Mouse (Mus musculus) brown adipose tissue, adult 24 weeks (tissue): Measurements from ENCODE around the gene Senp5. TPM values are rescaled to one million over a fixed set of nuclear protein-coding genes. Genes with fewer than 3 reads are reported as not detected.

Experiments
- H3K27ac ChIP-seq: fragments of 200-500 bp; replicated peaks from 2 replicates; pipeline ENCODE4 v1.5.1; 2012; ENCODE audit warnings: low read depth, mild to moderate bottlenecking, low read length
- H3K4me1 ChIP-seq: fragments of 200-500 bp; 2 replicates; pipeline ENCODE4 v1.6.1; 2012; ENCODE audit warnings: low read length, mixed read lengths; ENCODE audit not compliant: control insufficient read depth, insufficient read depth, insufficient read length
- H3K4me3 ChIP-seq: fragments of 200-500 bp; 2 replicates; pipeline ENCODE4 v1.5.1; 2012; ENCODE audit warnings: low read depth, mild to moderate bottlenecking, low read length, moderate library complexity; ENCODE audit not compliant: insufficient read depth
- polyA plus RNA-seq: library from polyadenylated mRNA; stranded (reverse); fragments of >200 nt; gene quantifications from 2 replicates; pipeline ENCODE4 v1.2.4, GENCODE M21; 2012; ENCODE audit not compliant: missing spikeins, insufficient read depth, insufficient read length

The Senp5 gene
- polyA plus RNA-seq, 1 experiment: 10.8 TPM

DNA sequence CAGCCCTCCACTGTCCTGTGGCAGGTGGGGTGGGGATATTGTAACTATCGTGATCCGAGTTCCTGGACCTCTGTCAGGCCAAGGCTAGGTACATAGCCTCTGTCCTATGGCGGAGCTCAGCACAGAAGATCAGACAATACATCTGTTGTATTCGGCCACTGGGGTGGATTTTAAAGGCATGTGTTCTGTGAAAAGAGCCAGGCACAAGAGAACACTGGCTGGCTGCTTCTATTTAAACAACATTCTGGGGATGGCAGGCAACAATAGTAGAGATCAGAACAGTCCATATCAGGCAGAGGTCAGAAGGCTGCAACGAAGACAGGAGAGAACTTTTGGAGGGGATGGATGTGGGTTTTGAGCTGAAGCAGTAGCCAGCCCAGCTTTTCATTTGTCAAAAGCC lies 70.8 kb downstream of the Senp5 start:
- Histone ChIP-seq H3K27ac (no peak overlapping the region), H3K4me3 (no peak overlapping the region), H3K4me1 (no peaks in the 10 kb centered on the region)

- no peaks in the 10 kb centered on the region for H3K4me1 ChIP-seq
- H3K27ac ChIP-seq: no peak overlapping the region
- no peak overlapping the region for H3K4me3 ChIP-seq
Observed at GRCm38 (mm10) chr16:31931330-31931729, 71.8 kb downstream of the Senp5 start.

- H3K4me3 ChIP-seq: no peak overlapping the region
- H3K27ac ChIP-seq: no peak overlapping the region
- no peaks in the 10 kb centered on the region for H3K4me1 ChIP-seq
Observed at GRCm38 (mm10) chr16:31927412-31927811, 75.7 kb downstream of the Senp5 start.

DNA sequence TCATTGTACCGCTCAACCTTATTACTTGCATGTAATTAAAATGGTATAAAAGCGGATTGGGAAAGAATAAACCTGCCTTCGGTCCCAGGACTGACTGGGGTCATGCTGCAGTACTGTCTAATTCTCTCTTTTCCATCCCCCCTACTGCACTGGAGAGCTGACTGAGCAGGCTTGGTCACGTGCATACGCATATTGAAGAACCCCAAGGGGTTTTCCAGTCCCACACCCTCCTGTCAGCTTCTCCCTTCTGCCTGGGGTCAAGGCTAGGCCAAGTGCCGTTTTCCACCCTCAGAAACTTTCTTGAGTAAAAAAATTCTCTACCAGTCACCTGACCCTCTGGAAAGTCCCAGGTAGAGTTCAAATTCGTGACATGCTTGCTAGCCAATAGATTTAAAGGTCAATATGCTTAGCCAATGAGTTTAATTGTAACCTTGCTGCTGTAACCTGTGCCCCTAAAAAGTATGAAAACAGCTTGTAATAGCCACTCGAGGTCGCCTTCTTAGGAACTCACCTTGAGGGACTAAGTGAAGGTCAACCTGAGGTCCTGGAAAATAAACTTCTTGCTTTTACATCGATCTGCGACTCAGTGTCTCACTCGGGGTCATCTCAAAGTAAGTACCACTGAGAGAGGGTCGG lies 76.4 kb downstream of the Senp5 start:
- Histone ChIP-seq H3K4me3 (no peak overlapping the region), H3K27ac (no peak overlapping the region), H3K4me1 (no peaks in the 10 kb centered on the region)

DNA sequence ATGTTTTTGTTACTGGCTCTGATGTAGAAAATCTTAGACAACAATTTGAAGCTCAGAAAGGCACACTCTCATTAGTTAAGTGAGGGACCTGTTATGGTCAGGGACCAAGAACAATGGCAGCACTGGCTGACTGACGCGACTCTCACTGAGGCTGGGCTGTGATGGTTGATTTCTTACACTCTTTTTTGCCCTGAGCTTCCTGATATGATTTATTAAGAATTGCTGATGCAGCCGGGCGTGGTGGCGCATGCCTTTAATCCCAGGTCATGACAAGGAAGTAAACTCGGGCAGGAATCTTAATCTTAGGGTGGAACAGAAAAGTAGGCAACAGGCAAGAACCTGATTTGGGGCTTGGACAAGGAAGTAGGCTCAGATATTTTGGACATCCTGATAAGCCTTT lies 77.0 kb downstream of the Senp5 start:
- no peaks in the 10 kb centered on the region for H3K4me1 ChIP-seq
- H3K4me3 ChIP-seq: no peak overlapping the region
- H3K27ac ChIP-seq: no peak overlapping the region

DNA sequence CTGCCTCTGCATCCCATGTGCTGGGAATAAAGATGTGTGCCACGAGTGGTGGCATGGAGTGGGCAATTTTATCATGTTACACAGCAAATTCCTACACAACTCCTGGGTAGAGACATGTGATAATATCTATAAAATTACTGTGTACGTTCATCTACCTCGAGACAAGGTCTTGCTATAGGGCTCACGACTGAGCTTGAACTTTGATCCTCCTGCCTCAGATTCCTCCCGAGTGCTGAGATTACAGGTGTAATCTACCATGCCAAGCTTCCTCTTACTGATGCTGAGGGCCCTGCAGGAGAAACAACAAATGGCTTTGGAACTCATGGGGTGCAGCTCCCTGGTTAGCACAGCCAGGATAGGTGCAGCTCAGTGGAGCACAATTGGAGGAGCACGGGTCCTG lies 78.7 kb downstream of the Senp5 start:
- Histone ChIP-seq H3K4me3 (no peak overlapping the region), H3K4me1 (no peaks in the 10 kb centered on the region), H3K27ac (no peak overlapping the region)

- Histone ChIP-seq H3K4me3 (no peak overlapping the region), H3K4me1 (no peaks in the 10 kb centered on the region), H3K27ac (no peak overlapping the region)
Observed at GRCm38 (mm10) chr16:31918248-31918724, 84.8 kb downstream of the Senp5 start.

DNA sequence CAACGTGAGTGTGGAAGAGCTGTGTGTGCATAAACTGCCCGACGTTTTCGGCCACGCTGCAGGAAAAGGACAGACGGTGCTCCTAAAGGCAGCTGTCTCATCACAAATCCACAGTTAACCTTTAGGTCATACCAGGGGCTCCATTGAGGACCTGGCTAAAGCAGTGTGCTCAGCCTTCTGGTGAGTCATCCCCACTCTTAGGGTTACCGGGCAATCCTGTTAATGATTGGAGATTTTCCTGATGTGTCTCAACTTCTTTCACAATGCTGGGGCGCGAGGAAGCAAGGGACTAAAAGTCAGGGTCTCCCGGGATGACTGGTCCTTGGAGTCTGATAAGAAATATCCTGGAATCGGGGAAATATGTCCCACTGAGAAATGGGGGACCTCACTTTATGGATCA lies 85.3 kb downstream of the Senp5 start:
- H3K4me3 ChIP-seq: no peak overlapping the region
- H3K4me1 ChIP-seq: no peaks in the 10 kb centered on the region
- H3K27ac ChIP-seq: no peak overlapping the region

DNA sequence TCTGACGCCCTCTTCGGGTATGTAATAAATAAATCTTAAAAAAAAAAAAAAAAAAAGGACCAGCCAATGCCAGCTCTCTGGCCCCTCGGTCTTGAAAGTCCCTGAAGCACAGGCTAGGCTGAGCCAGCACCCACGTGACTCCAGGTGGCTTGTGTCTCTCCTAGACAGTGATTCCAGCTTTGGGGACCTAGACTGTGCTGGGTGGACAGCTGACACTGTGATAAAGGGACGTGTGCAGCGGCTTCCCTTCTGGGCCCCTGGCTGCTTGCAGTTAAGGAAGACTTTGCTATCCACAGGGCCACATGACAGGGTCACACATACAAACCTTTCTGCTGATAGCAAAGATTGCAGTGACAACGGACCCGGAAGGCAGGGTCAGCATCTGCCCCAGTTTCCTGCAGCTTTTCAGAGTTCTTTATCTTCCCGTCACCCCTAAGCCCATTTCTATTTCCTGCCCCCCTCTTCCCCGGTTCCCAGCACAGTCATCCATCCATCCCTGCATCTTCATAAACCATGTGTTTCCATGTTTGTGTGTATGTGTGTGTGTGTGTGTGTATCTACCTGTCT lies 92.7 kb downstream of the Senp5 start:
- Histone ChIP-seq H3K4me3 (no peak overlapping the region), H3K4me1 (no peaks in the 10 kb centered on the region), H3K27ac (no peak overlapping the region)

Other genes starting within 250 kb of the Senp5 start
- not detected in 2 replicates for gene Meltf, start 124.5 kb downstream of the Senp5 start, polyA plus RNA-seq
- gene Pigz, start 69.4 kb downstream of the Senp5 start, polyA plus RNA-seq: 1.1 TPM in 1 of 2 replicates, not detected in the other
- 106 and 114 TPM in 2 replicates for gene 0610012G03Rik, start 54.8 kb downstream of the Senp5 start, polyA plus RNA-seq
- gene Ncbp2, start 54.8 kb downstream of the Senp5 start, polyA plus RNA-seq: 67.8 and 91.6 TPM in 2 replicates
- 23.1 and 24.3 TPM in 2 replicates for gene Pak2, start 76.1 kb upstream of the Senp5 start, polyA plus RNA-seq
- 25.2 and 38.3 TPM in 2 replicates for gene Pigx, start 96.5 kb upstream of the Senp5 start, polyA plus RNA-seq
- 13.5 and 14.1 TPM in 2 replicates for gene Cep19, start 96.5 kb upstream of the Senp5 start, polyA plus RNA-seq
- 3.3 and 6.0 TPM in 2 replicates for gene Nrros, start 162.3 kb upstream of the Senp5 start, polyA plus RNA-seq
- gene Bex6, start 176.5 kb upstream of the Senp5 start, polyA plus RNA-seq: not detected in 2 replicates
- gene Fbxo45, start 243.9 kb upstream of the Senp5 start, polyA plus RNA-seq: 6.5 and 7.8 TPM in 2 replicates
- 13.5 and 14.7 TPM in 2 replicates for gene Wdr53, start 243.9 kb upstream of the Senp5 start, polyA plus RNA-seq